Mouse (Mus musculus) stomach, postnatal 0 days (tissue): ENCODE results near the gene Wipf2.

Experiments
- CTCF ChIP-seq: IDR thresholded peaks from 2 replicates; pipeline ENCODE4 v1.5.1; 2016; ENCODE audit warnings: antibody characterized with exemption, low read depth, mild to moderate bottlenecking, moderate library complexity
- EP300 ChIP-seq: optimal IDR thresholded peaks from 2 replicates; pipeline ENCODE3; 2016; ENCODE audit warnings: antibody characterized with exemption

DNA sequence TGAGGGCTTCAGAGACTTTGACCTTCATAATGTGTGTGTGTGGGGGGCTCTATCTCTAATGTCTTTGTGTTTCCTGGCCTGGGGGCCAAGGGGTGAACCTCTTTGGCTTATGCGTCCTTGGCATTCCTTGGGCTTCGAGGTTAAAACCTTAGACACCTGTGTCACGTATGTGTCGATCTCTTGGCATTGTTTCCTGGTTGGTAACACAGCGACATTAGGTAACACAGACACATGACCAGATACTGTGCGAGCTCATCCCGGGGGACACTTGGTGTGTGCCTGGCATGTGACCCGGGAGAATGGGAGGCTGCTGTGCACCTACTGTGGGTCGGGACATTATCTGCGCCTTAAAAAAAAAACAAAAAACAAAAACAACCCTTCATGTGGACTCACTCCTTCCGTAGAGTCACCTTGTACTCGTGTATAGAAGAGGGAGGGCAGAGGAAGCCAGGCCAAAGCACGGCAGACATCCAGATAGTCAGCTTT, 90.4 kb downstream of the Wipf2 start:
- TF ChIP-seq CTCF (no peak), EP300 (no peak)
